Mouse (Mus musculus) kidney, adult 11 months (tissue): ENCODE results near the gene Fam214a.

Experiments
- DNase-seq: peaks from one replicate; pipeline ENCODE4 v3.0.0; 2022

Fam214a gene

DNA sequence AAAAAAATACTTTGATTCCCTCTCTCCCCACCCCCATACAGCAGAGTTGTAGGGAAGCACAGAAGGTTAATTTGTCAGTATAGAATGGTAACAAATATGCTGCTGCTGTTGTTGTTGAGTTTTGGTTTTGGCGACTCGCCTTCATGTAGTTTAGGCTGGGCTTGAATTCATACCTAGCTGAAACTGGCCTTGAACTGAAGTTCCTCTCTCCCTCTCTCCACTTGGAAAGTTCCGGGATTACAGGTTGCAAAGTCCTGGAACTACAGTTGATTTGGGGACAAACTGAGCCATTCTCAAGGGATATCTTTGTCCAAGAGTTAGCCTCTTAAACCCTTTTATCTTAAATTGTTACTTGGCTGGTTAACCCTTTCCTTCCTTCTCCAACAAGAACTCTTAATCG is 83.3 kb downstream of the Fam214a start:
- DNase-seq, result no peak

GRCm38 (mm10) chr9:75037451-75038356 is 85.0 kb downstream of the Fam214a start, which contains the start of gene Arpp19:
TSS of gene Arpp19 (plus strand) at chr9:75037614.
- DNase-seq, result peak; percentile 87

GRCm38 (mm10) chr9:75038357-75038688 is 85.6 kb downstream of the Fam214a start:
- DNase-seq, result no peak

DNA sequence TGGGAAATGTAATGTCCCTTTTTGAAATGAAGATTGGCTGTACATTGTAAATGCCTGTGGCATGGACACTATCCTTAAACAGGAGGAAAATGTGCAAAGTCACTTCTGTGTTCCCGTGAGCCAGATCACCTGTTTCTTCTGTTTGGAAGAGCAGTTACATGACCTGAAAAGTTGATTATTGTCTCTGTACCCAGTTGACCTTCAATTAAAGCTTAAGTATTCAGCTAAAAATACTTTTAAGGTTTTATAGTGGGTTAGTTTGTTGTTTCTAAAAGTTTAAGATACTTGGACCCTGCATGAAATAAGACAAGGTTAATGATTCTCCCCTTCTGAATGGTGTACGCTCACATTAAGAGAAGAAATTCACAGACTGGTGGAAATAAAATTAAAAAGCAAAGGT is 87.9 kb downstream of the Fam214a start:
- peak; percentile 23 for DNase-seq

DNA sequence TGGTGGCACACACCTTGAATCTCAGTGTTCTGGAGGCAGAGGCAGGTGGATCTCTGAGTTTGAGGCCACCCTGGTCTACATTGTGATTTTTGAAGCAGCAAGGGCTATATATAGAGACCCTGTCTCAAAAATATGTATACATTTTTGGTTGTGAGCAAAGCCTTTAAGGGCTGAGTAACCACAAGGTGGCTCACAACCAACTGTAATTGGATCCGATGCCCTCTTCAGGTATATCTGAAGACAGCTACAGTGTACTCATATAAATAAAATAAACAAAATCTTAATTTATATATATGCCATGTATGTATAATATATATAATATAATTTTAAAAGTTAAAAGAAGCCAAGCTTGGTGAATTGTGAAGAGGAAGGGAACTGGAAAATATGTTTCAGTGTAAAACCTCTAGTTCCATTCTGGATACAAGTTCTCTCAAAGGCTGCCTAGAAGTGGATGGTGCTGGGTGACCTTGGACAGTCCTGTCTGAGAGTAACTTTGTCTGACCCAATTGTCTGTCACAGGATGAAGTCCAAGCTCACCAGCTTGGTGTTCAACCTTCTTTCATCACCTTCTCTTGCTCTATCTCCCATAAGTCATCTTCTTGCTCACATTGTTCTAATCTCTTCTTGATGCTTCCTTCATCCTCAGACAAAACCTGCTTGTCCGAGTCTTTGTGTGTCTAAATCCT is 89.3 kb downstream of the Fam214a start:
- DNase-seq, result no peak

GRCm38 (mm10) chr9:75043191-75043590 is 90.5 kb downstream of the Fam214a start:
- no peak for DNase-seq

GRCm38 (mm10) chr9:75047079-75047478 is 94.4 kb downstream of the Fam214a start:
- DNase-seq, result no peak

GRCm38 (mm10) chr9:75049100-75049499 is 96.4 kb downstream of the Fam214a start:
- DNase-seq, result no peak

DNA sequence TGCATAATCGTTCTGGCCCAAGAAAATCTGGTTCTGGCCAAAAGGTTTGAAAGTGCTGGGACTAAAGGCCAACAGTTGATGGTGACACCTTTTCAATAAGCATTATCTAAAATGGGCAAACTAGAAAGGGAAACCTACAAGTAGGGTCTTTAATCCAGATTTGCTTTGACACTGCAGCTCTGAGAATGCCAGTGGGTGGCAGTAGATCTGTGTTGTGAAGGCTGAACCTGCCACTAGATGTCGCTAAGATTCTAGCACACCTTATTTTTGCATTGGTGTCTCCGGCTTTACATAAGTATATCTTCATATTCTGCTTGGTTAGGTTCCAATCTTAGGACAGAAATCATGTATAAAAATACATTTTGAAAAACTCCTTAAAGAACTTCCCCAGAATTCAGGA is 97.3 kb downstream of the Fam214a start:
- DNase-seq, result peak; percentile 40

GRCm38 (mm10) chr9:75051841-75052240 is 99.2 kb downstream of the Fam214a start:
- no peak for DNase-seq

- peak; percentile 18 for DNase-seq
Measured at GRCm38 (mm10) chr9:75055046-75055445, 102.4 kb downstream of the Fam214a start.

DNA sequence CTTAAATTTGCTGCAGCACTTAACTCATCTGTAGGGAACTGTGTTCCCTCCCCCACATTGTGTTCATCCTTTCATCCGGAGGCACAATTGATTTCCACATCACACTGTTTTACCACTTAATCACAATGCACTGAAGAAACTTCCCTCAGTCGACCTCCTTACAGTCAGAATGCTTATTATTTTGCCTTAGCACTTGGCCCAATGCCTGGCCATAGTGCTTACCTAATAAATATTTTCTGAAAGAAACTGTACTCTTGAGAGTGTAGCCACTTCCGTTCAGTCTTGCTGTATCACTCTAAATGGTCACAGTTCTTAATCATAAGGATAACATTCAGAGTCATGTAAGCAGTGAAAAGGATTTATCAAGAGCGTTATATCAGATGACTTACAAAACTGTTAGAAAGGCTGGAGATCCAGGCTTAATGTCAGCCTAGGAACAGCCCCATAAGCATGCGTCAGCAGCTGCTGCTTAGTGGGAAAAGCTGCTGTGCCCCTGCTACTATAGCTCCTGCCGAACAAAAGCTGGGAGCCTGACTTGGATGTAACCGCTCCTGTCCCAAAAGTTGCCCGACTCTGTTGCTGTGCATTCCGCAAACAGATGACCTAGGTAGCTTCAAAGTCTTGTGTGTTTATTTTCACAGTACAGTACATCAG is 112.1 kb downstream of the Fam214a start:
- no peak for DNase-seq

GRCm38 (mm10) chr9:75070457-75071028 is 117.9 kb downstream of the Fam214a start, which contains the start of gene Myo5a:
TSS of gene Myo5a (plus strand) at chr9:75071015.
- no peak for DNase-seq

GRCm38 (mm10) chr9:75071029-75071705 is 118.5 kb downstream of the Fam214a start:
- DNase-seq, result peak; percentile 52

GRCm38 (mm10) chr9:75071706-75072192 is 119.1 kb downstream of the Fam214a start:
- DNase-seq, result no peak

DNA sequence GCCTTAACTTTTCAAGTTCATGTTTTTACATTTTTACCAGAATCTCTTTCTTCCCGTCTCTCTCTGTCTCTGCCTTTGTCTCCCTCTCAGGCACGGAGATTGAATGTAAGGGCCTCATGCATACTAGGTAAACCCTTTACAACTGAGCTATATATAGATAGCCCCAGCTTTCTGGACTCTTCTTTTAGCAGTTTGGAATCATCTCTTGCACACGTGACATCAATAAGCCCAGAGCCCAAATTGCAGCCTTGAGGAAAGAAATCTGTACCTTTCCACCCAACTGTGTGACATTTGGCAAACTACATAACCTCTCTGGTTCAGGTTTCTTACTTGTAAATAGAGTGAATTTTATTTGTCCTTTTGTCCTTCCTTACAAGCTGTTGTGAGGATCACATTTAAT is 119.7 kb downstream of the Fam214a start:
- no peak for DNase-seq

GRCm38 (mm10) chr9:75077191-75077590 is 124.5 kb downstream of the Fam214a start:
- no peak for DNase-seq
